Comparison of ENCODE assay signal across 11 mouse cellular contexts in the genomic region with DNA sequence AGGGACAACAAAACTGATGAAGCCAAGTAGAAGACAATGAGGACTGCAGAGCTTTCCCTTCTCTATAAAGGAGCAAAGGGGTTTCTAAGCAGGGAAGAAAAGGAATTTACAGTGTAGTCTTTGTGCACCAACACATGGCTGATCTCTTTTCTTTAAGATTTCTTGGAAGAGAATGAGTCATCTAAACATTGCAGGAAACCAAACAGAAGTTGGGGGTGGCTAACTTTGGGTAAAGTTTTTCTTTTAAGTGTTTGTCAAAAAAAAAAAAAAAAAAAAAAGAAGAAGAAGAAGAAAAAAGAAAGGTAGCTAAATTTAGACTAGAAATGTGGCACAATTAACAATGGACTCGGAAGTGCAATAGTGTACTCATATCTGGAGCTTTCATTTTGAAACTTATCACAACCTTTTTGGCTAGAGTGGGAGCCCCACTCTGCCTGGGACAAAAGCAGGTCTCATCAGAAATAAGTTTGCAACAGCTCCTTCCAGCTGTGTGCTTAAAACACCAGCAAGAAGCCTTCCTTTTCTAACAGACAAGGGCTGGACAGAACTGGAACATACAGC.
DNase-seq lines count a peak whose midpoint lies in the region; ATAC-seq lines count a peak whose summit lies in the region.
"Had no signal": no experiment of that assay in that cellular context is flagged by ENCODE, and none has a peak within 500 bp of the region (broad histone marks: within the 10 kb centered on the region; RNA-seq: fewer than 3 reads in every experiment).

No protein-coding gene starts in this region.

- 21% methylated on average over 1 of the region's 1 CpGs for WGBS in heart, embryonic 12.5 days
- WGBS in midbrain, embryonic 15.5 days: 82% methylated on average over 1 of the region's 1 CpGs
- WGBS in midbrain, embryonic 11.5 days: 88% methylated on average over 1 of the region's 1 CpGs
- 80% methylated on average over 1 of the region's 1 CpGs for WGBS in hindbrain, embryonic 14.5 days
- WGBS in stomach, embryonic 14.5 days: 50% methylated on average over 1 of the region's 1 CpGs

- H3K4me2 ChIP-seq in heart, embryonic 12.5 days: no peak overlapping the region
- H3K4me2 ChIP-seq in midbrain, embryonic 15.5 days: no peak overlapping the region
- no peak overlapping the region for H3K4me2 ChIP-seq in midbrain, embryonic 11.5 days
- no peak overlapping the region for H3K4me2 ChIP-seq in hindbrain, embryonic 14.5 days (replicated peaks)
- no peak overlapping the region for H3K4me2 ChIP-seq in stomach, embryonic 14.5 days (replicated peaks; ENCODE audit: low read depth, low read length)
- H3K4me2 ChIP-seq: midbrain, embryonic 13.5 days had no signal

- H3K9ac ChIP-seq in heart, embryonic 12.5 days: no peak overlapping the region
- H3K9ac ChIP-seq in midbrain, embryonic 15.5 days: no peak overlapping the region
- H3K9ac ChIP-seq in midbrain, embryonic 11.5 days (ENCODE audit: low read length): no peak overlapping the region
- no peak overlapping the region for H3K9ac ChIP-seq in hindbrain, embryonic 14.5 days
- no peak overlapping the region for H3K9ac ChIP-seq in stomach, embryonic 14.5 days (replicated peaks; ENCODE audit: low read depth, low read length)
- H3K9ac ChIP-seq: midbrain, embryonic 13.5 days had no signal

- peak overlapping the region; percentile 74 for H3K27ac ChIP-seq in heart, embryonic 12.5 days (ENCODE audit: poor library complexity, severe bottlenecking)
- H3K27ac ChIP-seq in midbrain, embryonic 15.5 days: peak overlapping the region; percentile 43
- no peak overlapping the region for H3K27ac ChIP-seq in midbrain, embryonic 11.5 days (ENCODE audit: low read depth, low read length)
- H3K27ac ChIP-seq in hindbrain, embryonic 14.5 days: peak overlapping the region; percentile 4; the same call in 1 of the 2 replicates
- H3K27ac ChIP-seq in stomach, embryonic 14.5 days (ENCODE audit: low read length): peak overlapping the region; percentile 40; the same call in 1 of the 2 replicates
- H3K27ac ChIP-seq: midbrain, embryonic 13.5 days had no signal

- H3K4me3 ChIP-seq in heart, embryonic 12.5 days: no peak overlapping the region
- no peak overlapping the region for H3K4me3 ChIP-seq in midbrain, embryonic 15.5 days
- H3K4me3 ChIP-seq in midbrain, embryonic 11.5 days (ENCODE audit: low read depth, low read length): no peak overlapping the region
- H3K4me3 ChIP-seq in hindbrain, embryonic 14.5 days (replicated peaks; ENCODE audit: low read length): no peak overlapping the region
- H3K4me3 ChIP-seq in stomach, embryonic 14.5 days (ENCODE audit: low read depth, low read length): no peak overlapping the region
- H3K4me3 ChIP-seq: midbrain, embryonic 13.5 days had no signal

- H3K36me3 ChIP-seq in heart, embryonic 12.5 days: peaks cover 5% of the 10 kb centered on the region
- no peaks in the 10 kb centered on the region for H3K36me3 ChIP-seq in midbrain, embryonic 15.5 days (replicated peaks)
- H3K36me3 ChIP-seq in midbrain, embryonic 11.5 days (ENCODE audit: control insufficient read depth, insufficient read depth, low read length): no peaks in the 10 kb centered on the region
- H3K36me3 ChIP-seq in hindbrain, embryonic 14.5 days (replicated peaks; ENCODE audit: control insufficient read depth, insufficient read depth): no peaks in the 10 kb centered on the region; the same call in 1 of the 2 replicates
- no peaks in the 10 kb centered on the region for H3K36me3 ChIP-seq in stomach, embryonic 14.5 days (ENCODE audit: control insufficient read depth, insufficient read depth, low read length)

- H3K9me3 ChIP-seq in heart, embryonic 12.5 days (replicated peaks): 0 out of 2 replicates have a peak, but pooled peaks cover 3% of the 10 kb centered on the region
- no peaks in the 10 kb centered on the region for H3K9me3 ChIP-seq in midbrain, embryonic 15.5 days
- H3K9me3 ChIP-seq in midbrain, embryonic 11.5 days (ENCODE audit: control insufficient read depth, low read length): no peaks in the 10 kb centered on the region
- no peaks in the 10 kb centered on the region for H3K9me3 ChIP-seq in hindbrain, embryonic 14.5 days (ENCODE audit: control insufficient read depth, low read length)
- no peaks in the 10 kb centered on the region for H3K9me3 ChIP-seq in stomach, embryonic 14.5 days (ENCODE audit: control insufficient read depth, low read depth, low read length)
- H3K9me3 ChIP-seq: midbrain, embryonic 13.5 days had no signal

- no peak for ATAC-seq in heart, embryonic 12.5 days (ENCODE audit: insufficient number of reproducible peaks, low FRiP score)
- no peak for ATAC-seq in midbrain, embryonic 15.5 days (replicated peaks)
- ATAC-seq in midbrain, embryonic 11.5 days (ENCODE audit: low FRiP score): no peak
- no peak for ATAC-seq in hindbrain, embryonic 14.5 days (ENCODE audit: low FRiP score)
- ATAC-seq in stomach, embryonic 14.5 days (ENCODE audit: insufficient number of reproducible peaks, insufficient read depth, low FRiP score, low read depth): no peak
- ATAC-seq: midbrain, embryonic 13.5 days had no signal

- H3K27me3 ChIP-seq in heart, embryonic 12.5 days (replicated peaks): no peaks in the 10 kb centered on the region
- no peaks in the 10 kb centered on the region for H3K27me3 ChIP-seq in midbrain, embryonic 15.5 days (replicated peaks)
- no peaks in the 10 kb centered on the region for H3K27me3 ChIP-seq in midbrain, embryonic 11.5 days (ENCODE audit: control insufficient read depth, insufficient read depth, low read length)
- no peaks in the 10 kb centered on the region for H3K27me3 ChIP-seq in hindbrain, embryonic 14.5 days (ENCODE audit: control insufficient read depth, insufficient read depth, low read length)
- no peaks in the 10 kb centered on the region for H3K27me3 ChIP-seq in stomach, embryonic 14.5 days (ENCODE audit: control insufficient read depth, insufficient read depth, low read length)
- H3K27me3 ChIP-seq: midbrain, embryonic 13.5 days had no signal

- DNase-seq in heart, adult 18-20 months: no peak
- no peak for DNase-seq in midbrain, embryonic 11.5 days (ENCODE audit: low spot score, missing footprints)
- no peak for DNase-seq in hindbrain, embryonic 14.5 days (ENCODE audit: low spot score)
- no peak for DNase-seq in urinary bladder, postnatal 14 days (ENCODE audit: low spot score)
- no peak for DNase-seq in kidney, postnatal 14 days
- DNase-seq: layer of hippocampus, postnatal 36 days; right cerebral cortex, postnatal 25 days had no signal

- peaks cover 39% of the 10 kb centered on the region for H3K4me1 ChIP-seq in heart, embryonic 12.5 days (replicated peaks)
- peaks cover 11% of the 10 kb centered on the region; the same call in 1 of the 2 replicates for H3K4me1 ChIP-seq in midbrain, embryonic 15.5 days
- H3K4me1 ChIP-seq in midbrain, embryonic 11.5 days (ENCODE audit: control insufficient read depth, insufficient read depth, low read length): no peaks in the 10 kb centered on the region
- H3K4me1 ChIP-seq in hindbrain, embryonic 14.5 days (replicated peaks; ENCODE audit: control insufficient read depth, insufficient read depth, low read length): peaks cover 10% of the 10 kb centered on the region
- H3K4me1 ChIP-seq in stomach, embryonic 14.5 days (ENCODE audit: control insufficient read depth, insufficient read depth, low read length): peaks cover 24% of the 10 kb centered on the region
